Mouse (Mus musculus): ENCODE data around the gene Lpin3. TPM values are rescaled to one million over a fixed set of nuclear protein-coding genes. Genes with fewer than 3 reads are reported as not detected.

Gene Lpin3
- total RNA-seq, 2 experiments from 2014 or later: 0.94 to 1.1 TPM

DNA sequence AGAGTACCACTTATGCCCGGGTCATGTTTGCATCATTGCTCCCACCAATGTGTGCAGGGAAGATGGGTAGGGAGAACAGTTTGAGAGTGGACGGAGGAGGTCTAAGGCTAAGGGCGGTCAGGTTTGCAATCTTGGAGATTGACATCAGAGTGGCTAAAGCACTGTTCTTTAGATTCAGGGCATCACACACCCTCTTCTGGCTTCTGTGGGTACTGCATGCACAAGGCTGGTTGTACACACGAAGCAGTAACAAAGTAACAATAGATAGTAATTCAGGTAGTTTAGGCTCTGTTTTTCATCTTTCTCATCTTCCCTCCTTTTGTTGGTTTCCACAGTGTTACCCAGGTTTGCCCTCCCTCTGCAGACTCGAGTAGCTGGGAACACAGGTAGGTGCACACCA lies 50.9 kb downstream of the Lpin3 start:
- DNase-seq (ENCODE audit: extremely low spot score in 1 of 2, low spot score in 1 of 2): no peak

- DNase-seq (ENCODE audit: extremely low spot score in 1 of 2, low spot score in 1 of 2): no peak
These were observed 51.9 kb downstream of the Lpin3 start for GRCm38 (mm10) chr2:160932325-160932724.

GRCm38 (mm10) chr2:160932981-160933380 lies 52.5 kb downstream of the Lpin3 start:
- DNase-seq (ENCODE audit: extremely low spot score in 1 of 2, low spot score in 1 of 2): no peak

DNA sequence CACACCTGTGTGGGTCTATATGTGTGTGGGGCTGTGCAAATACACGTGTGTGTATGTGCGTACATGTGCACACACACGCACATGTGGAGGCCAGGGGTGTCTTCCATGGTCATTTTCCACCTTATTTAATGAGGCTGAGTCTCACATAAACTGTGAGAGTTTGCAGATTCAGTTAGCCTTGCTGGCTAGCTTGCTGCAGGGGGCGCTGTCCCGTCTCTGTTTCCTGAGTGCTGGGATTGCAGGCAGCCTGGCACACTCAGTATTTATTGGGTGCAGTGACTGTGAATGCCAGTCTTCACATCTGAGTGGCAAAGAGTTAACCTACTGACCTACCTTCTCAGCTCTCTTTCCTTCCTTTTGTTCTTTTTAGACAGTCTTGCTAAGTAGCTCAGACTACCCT lies 53.4 kb downstream of the Lpin3 start:
- DNase-seq (ENCODE audit: extremely low spot score in 1 of 2, low spot score in 1 of 2): no peak

GRCm38 (mm10) chr2:160934451-160934850 lies 54.0 kb downstream of the Lpin3 start:
- no peak for DNase-seq (ENCODE audit: extremely low spot score in 1 of 2, low spot score in 1 of 2)

DNA sequence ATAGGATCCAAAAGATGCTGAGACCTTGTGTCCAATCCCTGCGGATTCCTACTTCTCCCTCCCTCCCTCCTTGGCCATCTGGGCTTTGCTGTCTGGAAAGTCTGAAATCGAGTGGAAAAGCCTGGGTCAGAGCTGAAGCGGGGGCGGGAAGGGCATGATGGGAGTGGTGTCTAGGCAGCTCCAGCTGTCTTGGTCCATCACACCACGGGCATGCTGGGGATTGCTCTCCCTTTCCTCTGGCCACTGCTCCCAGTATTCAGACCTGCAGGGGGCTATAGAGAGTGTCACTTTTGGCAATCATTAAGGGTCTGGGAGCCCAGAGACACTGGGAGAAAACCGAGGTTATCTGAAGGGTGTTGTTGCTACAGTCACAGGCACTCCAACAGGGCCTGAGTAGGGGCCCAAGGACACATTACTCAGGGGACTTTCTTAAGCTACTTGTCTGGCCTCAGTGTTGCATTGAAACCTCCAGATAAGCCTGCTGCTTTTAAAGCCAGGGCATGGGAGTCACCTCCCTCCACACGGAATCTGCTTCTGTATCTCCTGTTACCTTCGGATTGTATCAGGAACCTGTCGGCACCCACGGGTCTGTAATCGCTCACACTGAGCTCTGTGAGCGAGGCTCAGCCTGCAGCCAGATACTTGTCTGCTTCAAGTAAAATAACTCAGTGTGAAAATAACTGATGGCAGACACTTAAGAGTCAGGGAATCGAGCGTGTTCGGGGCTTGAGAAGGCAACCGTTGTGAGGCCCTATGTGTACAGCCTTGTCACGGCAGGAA lies 60.6 kb downstream of the Lpin3 start:
- no peak for DNase-seq (ENCODE audit: extremely low spot score in 1 of 2, low spot score in 1 of 2)

- no peak for DNase-seq (ENCODE audit: extremely low spot score in 1 of 2, low spot score in 1 of 2)
These were observed 62.0 kb downstream of the Lpin3 start for GRCm38 (mm10) chr2:160942443-160942842.

- DNase-seq (ENCODE audit: extremely low spot score in 1 of 2, low spot score in 1 of 2): no peak
These were observed 71.1 kb downstream of the Lpin3 start for GRCm38 (mm10) chr2:160951595-160951994.

- no peak for DNase-seq (ENCODE audit: extremely low spot score in 1 of 2, low spot score in 1 of 2)
These were observed 72.8 kb downstream of the Lpin3 start for GRCm38 (mm10) chr2:160953131-160953873.

- no peak for DNase-seq (ENCODE audit: extremely low spot score in 1 of 2, low spot score in 1 of 2)
These were observed 74.1 kb downstream of the Lpin3 start for GRCm38 (mm10) chr2:160954541-160954940.

GRCm38 (mm10) chr2:160955331-160955730 lies 74.9 kb downstream of the Lpin3 start:
- no peak for DNase-seq (ENCODE audit: extremely low spot score in 1 of 2, low spot score in 1 of 2)

Other genes starting within 250 kb of the Lpin3 start
- gene Top1, start 234.8 kb upstream of the Lpin3 start, total RNA-seq (2021): 10 to 100 TPM; 79.4 to 87.1 TPM
- gene Plcg1, start 149.4 kb upstream of the Lpin3 start, total RNA-seq (2021): 10 to 100 TPM; 95.9 to 96.4 TPM
- 100 to 1,000 TPM in 1 of 2 experiments, 10 to 100 TPM in 1; 93.9 to 107 TPM for gene Zhx3, start 7.7 kb upstream of the Lpin3 start, total RNA-seq (2021)
- under 1 TPM; 0.12 to 0.14 TPM for gene Emilin3, start 31.7 kb downstream of the Lpin3 start, total RNA-seq (2021)
- 10 to 100 TPM; 46.8 to 70.6 TPM for gene Chd6, start 228.4 kb downstream of the Lpin3 start, total RNA-seq (2021)

Data from layer of hippocampus, postnatal 25 days (tissue).